Mouse (Mus musculus): ENCODE results near the gene Zbtb37.
"Not testable (repeated sequence)": the region's sequence is repeated elsewhere in the genome, so short reads cannot be mapped to it uniquely, and the experiment has no call there.

The Zbtb37 gene

GRCm38 (mm10) chr1:161031881-161032280 is 2.8 kb downstream of the Zbtb37 start:
- no peak for DNase-seq

GRCm38 (mm10) chr1:161030058-161030457 is 4.6 kb downstream of the Zbtb37 start:
- no peak for DNase-seq

GRCm38 (mm10) chr1:161028427-161028826 is 6.2 kb downstream of the Zbtb37 start:
- not testable (repeated sequence) for DNase-seq

- DNase-seq: no peak
These were observed 7.5 kb downstream of the Zbtb37 start for GRCm38 (mm10) chr1:161027196-161027595.

GRCm38 (mm10) chr1:161025410-161026210 is 9.0 kb downstream of the Zbtb37 start:
- DNase-seq: no peak

GRCm38 (mm10) chr1:161020051-161020450 is 14.6 kb downstream of the Zbtb37 start:
- DNase-seq: no peak

GRCm38 (mm10) chr1:161016378-161016777 is 18.3 kb downstream of the Zbtb37 start:
- DNase-seq: no peak

- DNase-seq: no peak
These were observed 24.2 kb downstream of the Zbtb37 start for GRCm38 (mm10) chr1:161010436-161010835.

GRCm38 (mm10) chr1:161008038-161008437 is 26.6 kb downstream of the Zbtb37 start:
- DNase-seq: no peak

GRCm38 (mm10) chr1:161006471-161006870 is 28.2 kb downstream of the Zbtb37 start:
- no peak for DNase-seq

GRCm38 (mm10) chr1:161005526-161005925 is 29.1 kb downstream of the Zbtb37 start:
- DNase-seq: no peak

- no peak for DNase-seq
These were observed 29.7 kb downstream of the Zbtb37 start for GRCm38 (mm10) chr1:161004942-161005341.

GRCm38 (mm10) chr1:160993851-160994250 is 40.8 kb downstream of the Zbtb37 start:
- DNase-seq: no peak

- no peak for DNase-seq
These were observed 45.3 kb downstream of the Zbtb37 start for GRCm38 (mm10) chr1:160989395-160989794.

- no peak for DNase-seq
These were observed 47.6 kb downstream of the Zbtb37 start for GRCm38 (mm10) chr1:160986881-160987635.

GRCm38 (mm10) chr1:160985477-160985876 is 49.2 kb downstream of the Zbtb37 start:
- no peak for DNase-seq

GRCm38 (mm10) chr1:160984731-160985130 is 49.9 kb downstream of the Zbtb37 start:
- not testable (repeated sequence) for DNase-seq

- no peak for DNase-seq
These were observed 51.8 kb downstream of the Zbtb37 start for GRCm38 (mm10) chr1:160982887-160983286.

- DNase-seq: no peak
These were observed 53.3 kb downstream of the Zbtb37 start for GRCm38 (mm10) chr1:160981337-160981736.

- DNase-seq: no peak
These were observed 54.0 kb downstream of the Zbtb37 start for GRCm38 (mm10) chr1:160980537-160981234.

GRCm38 (mm10) chr1:160980021-160980420 is 54.6 kb downstream of the Zbtb37 start:
- no peak for DNase-seq

- DNase-seq: no peak
These were observed 56.4 kb downstream of the Zbtb37 start, which contains the start of gene Serpinc1 for GRCm38 (mm10) chr1:160978071-160978735. TSS of gene Serpinc1 (plus strand) at chr1:160978585.

- peak; percentile 13 for DNase-seq
These were observed 66.0 kb downstream of the Zbtb37 start for GRCm38 (mm10) chr1:160968643-160969042.

All from cerebellum, adult 9-10 months (tissue).